Mouse (Mus musculus) limb, embryonic 13.5 days (tissue): Measurements from ENCODE around the gene Ubac2. TPM values are rescaled to one million over a fixed set of nuclear protein-coding genes. Genes with fewer than 3 reads are reported as not detected.

ENCODE experiments used
- ATAC-seq: fragments of 200-750 bp; cut with Nextera tagmentation; 2 replicates; pipeline ENCODE4 v1.8.0; 2017; ENCODE audit warnings: low read depth, moderate number of reproducible peaks, moderate TSS enrichment; ENCODE audit not compliant: low FRiP score
- H3K27ac ChIP-seq: fragments of 300-500 bp; sonication (generic); 2 replicates; pipeline ENCODE4 v1.5.1; 2015; ENCODE audit warnings: inconsistent platforms, mild to moderate bottlenecking, moderate library complexity
- H3K27me3 ChIP-seq: fragments of 300-500 bp; sonication (generic); 2 replicates; pipeline ENCODE4 v1.6.1; 2015; ENCODE audit warnings: mild to moderate bottlenecking, inconsistent platforms
- H3K36me3 ChIP-seq: fragments of 300-500 bp; sonication (generic); 2 replicates; pipeline ENCODE4 v1.6.1; 2015; ENCODE audit warnings: inconsistent platforms, mild to moderate bottlenecking, moderate library complexity
- H3K4me1 ChIP-seq: fragments of 300-500 bp; sonication (generic); 2 replicates; pipeline ENCODE4 v1.6.1; 2015; ENCODE audit warnings: inconsistent platforms
- H3K4me2 ChIP-seq: fragments of 300-500 bp; sonication (generic); replicated peaks from 2 replicates; pipeline ENCODE4 v1.6.1; 2015; ENCODE audit warnings: inconsistent platforms, mild to moderate bottlenecking, moderate library complexity
- H3K4me3 ChIP-seq: fragments of 300-500 bp; sonication (generic); 2 replicates; pipeline ENCODE4 v1.5.1; 2015; ENCODE audit warnings: moderate library complexity, mild to moderate bottlenecking, inconsistent platforms
- H3K9ac ChIP-seq: fragments of 300-500 bp; sonication (generic); 2 replicates; pipeline ENCODE4 v1.6.1; 2015; ENCODE audit warnings: mild to moderate bottlenecking, inconsistent platforms
- H3K9me3 ChIP-seq: fragments of 300-500 bp; sonication (generic); 2 replicates; pipeline ENCODE4 v1.6.1; 2016; ENCODE audit warnings: inconsistent platforms
- WGBS: fragments of 180-500 bp; shearing (Covaris S2); methylation state at CpG from one replicate; pipeline ENCODE4 v1.1.7; 2015; 5-methylcytosine and 5-hydroxymethylcytosine counted together
- polyA plus RNA-seq: library from polyadenylated mRNA; unstranded; fragments of >200 nt; fragmentation: Nextera tagmentation; extraction: Ambion mirVana; gene quantifications from 2 replicates; pipeline ENCODE4 v1.2.1, GENCODE M21; 2015

Ubac2 gene
- polyA plus RNA-seq, 1 experiment from 2014 or later = 71.6 TPM

- no peak overlapping the region for H3K4me3 ChIP-seq
- no peak overlapping the region for H3K4me2 ChIP-seq
- 0 out of 2 replicates have a peak, but pooled peaks cover 3% of the 10 kb centered on the region for H3K4me1 ChIP-seq
- ATAC-seq = no peak
- no peaks in the 10 kb centered on the region for H3K27me3 ChIP-seq
- H3K36me3 ChIP-seq = peaks cover 26% of the 10 kb centered on the region
- no peak overlapping the region for H3K9ac ChIP-seq
- H3K27ac ChIP-seq = no peak overlapping the region
- H3K9me3 ChIP-seq = no peaks in the 10 kb centered on the region
- 95% methylated on average over 3 of the region's 3 CpGs for WGBS
Observed at GRCm38 (mm10) chr14:121989869-121990268, 111.4 kb downstream of the Ubac2 start.

GRCm38 (mm10) chr14:121990897-121991296 is 112.5 kb downstream of the Ubac2 start:
- ATAC-seq = no peak
- H3K27ac ChIP-seq = no peak overlapping the region
- 85% methylated on average over 6 of the region's 6 CpGs for WGBS
- H3K36me3 ChIP-seq = peaks cover 36% of the 10 kb centered on the region
- H3K27me3 ChIP-seq = no peaks in the 10 kb centered on the region
- H3K9ac ChIP-seq = no peak overlapping the region
- H3K9me3 ChIP-seq = no peaks in the 10 kb centered on the region
- H3K4me2 ChIP-seq = no peak overlapping the region
- 0 out of 2 replicates have a peak, but pooled peaks cover 3% of the 10 kb centered on the region for H3K4me1 ChIP-seq
- no peak overlapping the region for H3K4me3 ChIP-seq

- H3K4me3 ChIP-seq = no peak overlapping the region
- no peaks in the 10 kb centered on the region for H3K9me3 ChIP-seq
Observed at GRCm38 (mm10) chr14:121991921-121992320, 113.5 kb downstream of the Ubac2 start.

GRCm38 (mm10) chr14:121992395-121993280 is 114.2 kb downstream of the Ubac2 start:
- Histone ChIP-seq H3K9ac (no peak overlapping the region), H3K27me3 (no peaks in the 10 kb centered on the region), H3K36me3 (peaks cover 39% of the 10 kb centered on the region), H3K9me3 (no peaks in the 10 kb centered on the region), H3K27ac (no peak overlapping the region), H3K4me2 (no peak overlapping the region), H3K4me3 (no peak overlapping the region), H3K4me1 (0 out of 2 replicates have a peak, but pooled peaks cover 3% of the 10 kb centered on the region)
- no peak for ATAC-seq
- 91% methylated on average over 13 of the region's 13 CpGs for WGBS

More at GRCm38 (mm10) chr14:121991921-121992320, 113.5 kb downstream of the Ubac2 start:
- no peak for ATAC-seq
- H3K27me3 ChIP-seq = no peaks in the 10 kb centered on the region
- H3K9ac ChIP-seq = no peak overlapping the region
- H3K27ac ChIP-seq = no peak overlapping the region
- 0 out of 2 replicates have a peak, but pooled peaks cover 3% of the 10 kb centered on the region for H3K4me1 ChIP-seq
- peaks cover 41% of the 10 kb centered on the region for H3K36me3 ChIP-seq
- no peak overlapping the region for H3K4me2 ChIP-seq

- no peak overlapping the region for H3K4me2 ChIP-seq
- H3K9me3 ChIP-seq = no peaks in the 10 kb centered on the region
- 91% methylated on average over 4 of the region's 4 CpGs for WGBS
Observed at GRCm38 (mm10) chr14:121993616-121994015, 115.2 kb downstream of the Ubac2 start.

GRCm38 (mm10) chr14:121994171-121994700 is 115.8 kb downstream of the Ubac2 start:
- ATAC-seq = no peak
- Histone ChIP-seq H3K27me3 (no peaks in the 10 kb centered on the region), H3K9me3 (no peaks in the 10 kb centered on the region), H3K9ac (no peak overlapping the region), H3K4me2 (no peak overlapping the region), H3K4me3 (no peak overlapping the region), H3K27ac (no peak overlapping the region), H3K36me3 (peaks cover 46% of the 10 kb centered on the region), H3K4me1 (peaks cover 3% of the 10 kb centered on the region; the same call in 1 of the 2 replicates)
- WGBS = 93% methylated on average over 17 of the region's 17 CpGs

More at GRCm38 (mm10) chr14:121993616-121994015, 115.2 kb downstream of the Ubac2 start:
- Histone ChIP-seq H3K9ac (no peak overlapping the region), H3K27me3 (no peaks in the 10 kb centered on the region), H3K27ac (no peak overlapping the region), H3K4me3 (no peak overlapping the region), H3K4me1 (0 out of 2 replicates have a peak, but pooled peaks cover 3% of the 10 kb centered on the region), H3K36me3 (peaks cover 46% of the 10 kb centered on the region)
- ATAC-seq = no peak

- peaks cover 3% of the 10 kb centered on the region; the same call in 1 of the 2 replicates for H3K4me1 ChIP-seq
- 90% methylated on average over 7 of the region's 7 CpGs for WGBS
Observed at GRCm38 (mm10) chr14:121994846-121995556, 116.6 kb downstream of the Ubac2 start.

GRCm38 (mm10) chr14:121995557-121995870 is 117.1 kb downstream of the Ubac2 start:
- H3K9ac ChIP-seq = no peak overlapping the region
- no peaks in the 10 kb centered on the region for H3K9me3 ChIP-seq
- no peak overlapping the region for H3K4me2 ChIP-seq
- WGBS = 100% methylated on average over 1 of the region's 1 CpGs
- ATAC-seq = no peak
- peaks cover 40% of the 10 kb centered on the region for H3K36me3 ChIP-seq
- H3K4me3 ChIP-seq = no peak overlapping the region
- H3K27ac ChIP-seq = no peak overlapping the region
- H3K4me1 ChIP-seq = peaks cover 3% of the 10 kb centered on the region; the same call in 1 of the 2 replicates
- no peaks in the 10 kb centered on the region for H3K27me3 ChIP-seq

More at GRCm38 (mm10) chr14:121994846-121995556, 116.6 kb downstream of the Ubac2 start:
- no peak overlapping the region for H3K27ac ChIP-seq
- no peaks in the 10 kb centered on the region for H3K9me3 ChIP-seq
- H3K4me2 ChIP-seq = no peak overlapping the region
- no peak overlapping the region for H3K9ac ChIP-seq
- H3K36me3 ChIP-seq = peaks cover 43% of the 10 kb centered on the region
- H3K4me3 ChIP-seq = no peak overlapping the region
- ATAC-seq = no peak
- H3K27me3 ChIP-seq = no peaks in the 10 kb centered on the region

GRCm38 (mm10) chr14:121996786-121997185 is 118.4 kb downstream of the Ubac2 start:
- Histone ChIP-seq H3K27me3 (no peaks in the 10 kb centered on the region), H3K36me3 (peaks cover 46% of the 10 kb centered on the region), H3K4me1 (peaks cover 2% of the 10 kb centered on the region; the same call in 1 of the 2 replicates), H3K9ac (no peak overlapping the region), H3K27ac (no peak overlapping the region), H3K9me3 (no peaks in the 10 kb centered on the region), H3K4me3 (no peak overlapping the region), H3K4me2 (no peak overlapping the region)
- WGBS = 93% methylated on average over 8 of the region's 8 CpGs
- ATAC-seq = no peak

GRCm38 (mm10) chr14:121999455-121999854 is 121.0 kb downstream of the Ubac2 start:
- H3K36me3 ChIP-seq = peaks cover 44% of the 10 kb centered on the region
- no peak overlapping the region for H3K27ac ChIP-seq
- no peak overlapping the region for H3K4me3 ChIP-seq
- H3K9me3 ChIP-seq = no peaks in the 10 kb centered on the region
- H3K4me1 ChIP-seq = no peaks in the 10 kb centered on the region; the same call in 1 of the 2 replicates
- H3K27me3 ChIP-seq = no peaks in the 10 kb centered on the region
- no peak for ATAC-seq
- H3K9ac ChIP-seq = no peak overlapping the region
- WGBS = 66% methylated on average over 8 of the region's 8 CpGs
- H3K4me2 ChIP-seq = no peak overlapping the region

- H3K4me3 ChIP-seq = no peak overlapping the region
- H3K36me3 ChIP-seq = peaks cover 34% of the 10 kb centered on the region
- no peaks in the 10 kb centered on the region; the same call in 1 of the 2 replicates for H3K4me1 ChIP-seq
- H3K27ac ChIP-seq = no peak overlapping the region
- H3K27me3 ChIP-seq = no peaks in the 10 kb centered on the region
- H3K9me3 ChIP-seq = no peaks in the 10 kb centered on the region
- no peak for ATAC-seq
- no peak overlapping the region for H3K4me2 ChIP-seq
- no peak overlapping the region for H3K9ac ChIP-seq
- 93% methylated on average over 17 of the region's 17 CpGs for WGBS
Observed at GRCm38 (mm10) chr14:122000346-122001105, 122.1 kb downstream of the Ubac2 start.
